ENCODE assay signal across 14 mouse cellular contexts in the genomic region with DNA sequence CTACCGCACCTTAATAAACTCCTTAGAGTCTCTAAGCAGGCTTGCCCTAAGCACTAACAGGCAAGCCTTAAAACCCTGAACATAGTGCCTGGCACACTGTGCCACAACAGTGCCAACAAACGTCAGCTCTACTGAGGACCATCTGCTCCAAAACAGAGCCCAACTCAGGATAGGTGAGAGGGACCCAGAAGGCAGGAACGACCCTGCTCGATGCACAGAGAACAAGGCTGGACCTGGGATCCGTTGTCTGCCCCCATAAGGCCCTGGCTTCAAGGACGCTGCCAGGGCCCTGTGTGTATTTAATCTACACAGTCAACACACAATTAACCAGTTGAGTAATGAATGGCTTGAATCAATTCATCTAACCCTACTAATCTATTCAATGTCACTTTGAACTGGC.
DNase-seq lines count a peak whose midpoint lies in the region; ATAC-seq and TF ChIP-seq lines count a peak whose summit lies in the region.
"Had no signal": no experiment of that assay in that cellular context is flagged by ENCODE, and none has a peak within 500 bp of the region (broad histone marks: within the 10 kb centered on the region; RNA-seq: fewer than 3 reads in every experiment).

No protein-coding gene starts in this region.

- peak overlapping the region; percentile 63; the same call in 1 of the 2 replicates for H3K4me2 ChIP-seq in hindbrain, embryonic 12.5 days (replicated peaks)
- H3K4me2 ChIP-seq in midbrain, postnatal 0 days (ENCODE audit: low read depth, low read length, poor library complexity, severe bottlenecking), result peak overlapping the region; percentile 46
- H3K4me2 ChIP-seq: limb, embryonic 15.5 days had no signal

- ATAC-seq in hindbrain, embryonic 12.5 days (ENCODE audit: low FRiP score), result no peak
- no peak for ATAC-seq in midbrain, postnatal 0 days (ENCODE audit: low FRiP score)
- ATAC-seq: intestine, embryonic 15.5 days had no signal

- H3K9ac ChIP-seq in hindbrain, embryonic 12.5 days, result peak overlapping the region; percentile 66
- H3K9ac ChIP-seq in midbrain, postnatal 0 days (replicated peaks; ENCODE audit: low read length, poor library complexity, severe bottlenecking), result peak overlapping the region; percentile 20; the same call in 1 of the 2 replicates
- H3K9ac ChIP-seq: limb, embryonic 15.5 days had no signal

- no peak overlapping the region for H3K4me3 ChIP-seq in heart, embryonic 10.5 days
- H3K4me3 ChIP-seq in hindbrain, embryonic 12.5 days, result no peak overlapping the region
- H3K4me3 ChIP-seq in midbrain, postnatal 0 days (ENCODE audit: low read depth, low read length), result no peak overlapping the region
- H3K4me3 ChIP-seq: erythroblast, embryonic 14.5 days; heart, embryonic 12.5 days; intestine, embryonic 15.5 days; limb, embryonic 15.5 days had no signal

- peak overlapping the region; percentile 80; the same call in 1 of the 2 replicates for H3K27ac ChIP-seq in heart, embryonic 10.5 days
- H3K27ac ChIP-seq in hindbrain, embryonic 12.5 days, result peak overlapping the region; percentile 94
- peak overlapping the region; percentile 86 for H3K27ac ChIP-seq in midbrain, postnatal 0 days (ENCODE audit: low read depth, low read length)
- H3K27ac ChIP-seq: limb, embryonic 15.5 days had no signal

- H3K9me3 ChIP-seq in heart, embryonic 10.5 days, result no peaks in the 10 kb centered on the region
- H3K9me3 ChIP-seq in hindbrain, embryonic 12.5 days (replicated peaks), result no peaks in the 10 kb centered on the region
- no peaks in the 10 kb centered on the region for H3K9me3 ChIP-seq in midbrain, postnatal 0 days (ENCODE audit: low read length)
- H3K9me3 ChIP-seq: heart, embryonic 12.5 days; intestine, embryonic 15.5 days; limb, embryonic 15.5 days had no signal

- no peak for DNase-seq in heart, embryonic 10.5 days (ENCODE audit: low spot score)
- no peak for DNase-seq in heart, adult 18-20 months
- peak; percentile 84 to 88 for DNase-seq in cerebellum, postnatal 10 days
- peak; percentile 64 for DNase-seq in midbrain, postnatal 0 days (ENCODE audit: low spot score)
- no peak for DNase-seq in ovary, adult 18-20 months (ENCODE audit: low spot score)
- DNase-seq in urinary bladder, postnatal 36 days (ENCODE audit: low spot score in 2 of 2), result no peak
- DNase-seq in heart, adult 9 months (ENCODE audit: low spot score in 2 of 2), result no peak
- DNase-seq: adrenal gland, adult 8-10 months; lung, postnatal 14 days had no signal

- H3K36me3 ChIP-seq in heart, embryonic 10.5 days, result no peaks in the 10 kb centered on the region
- H3K36me3 ChIP-seq in hindbrain, embryonic 12.5 days, result no peaks in the 10 kb centered on the region
- H3K36me3 ChIP-seq in midbrain, postnatal 0 days (ENCODE audit: insufficient read depth, low read length), result no peaks in the 10 kb centered on the region
- H3K36me3 ChIP-seq: heart, embryonic 12.5 days; intestine, embryonic 15.5 days; limb, embryonic 15.5 days had no signal

- H3K27me3 ChIP-seq in heart, embryonic 10.5 days (ENCODE audit: insufficient read depth, poor library complexity, severe bottlenecking), result no peaks in the 10 kb centered on the region
- H3K27me3 ChIP-seq in hindbrain, embryonic 12.5 days, result no peaks in the 10 kb centered on the region
- no peaks in the 10 kb centered on the region for H3K27me3 ChIP-seq in midbrain, postnatal 0 days (ENCODE audit: insufficient read depth, low read length)
- H3K27me3 ChIP-seq: heart, embryonic 12.5 days; intestine, embryonic 15.5 days; limb, embryonic 15.5 days had no signal

- 75% methylated on average over 6 of the region's 6 CpGs for WGBS in heart, embryonic 10.5 days
- 51% methylated on average over 6 of the region's 6 CpGs for WGBS in hindbrain, embryonic 12.5 days
- WGBS in midbrain, postnatal 0 days, result 42% methylated on average over 6 of the region's 6 CpGs

- TF ChIP-seq CTCF in midbrain, postnatal 0 days (IDR thresholded peaks at IDR 0.05), result no peak

- H3K4me1 ChIP-seq in heart, embryonic 10.5 days, result peaks cover 70% of the 10 kb centered on the region
- peaks cover 60% of the 10 kb centered on the region for H3K4me1 ChIP-seq in hindbrain, embryonic 12.5 days
- peaks cover 33% of the 10 kb centered on the region for H3K4me1 ChIP-seq in midbrain, postnatal 0 days (ENCODE audit: insufficient read depth, low read length)

Comparison
In these comparisons a context has a peak if more than half of its experiments do, and no peak if none do; other contexts are left out.
1. DNase-seq: peak in cerebellum, postnatal 10 days (2 of 2) and midbrain, postnatal 0 days (single experiment); none in heart, embryonic 10.5 days (single experiment), heart, adult 18-20 months (0 of 2), ovary, adult 18-20 months (single experiment), urinary bladder, postnatal 36 days (0 of 2) and heart, adult 9 months (0 of 2).
2. Peak in every context shown above with its lines, with median percentiles within 50 percentile points of each other: H3K27ac ChIP-seq.